Mouse (Mus musculus) E14TG2a.4 (cell line): ENCODE data around the gene Hmbs.

ENCODE experiments used
- CTCF ChIP-seq: conservative IDR thresholded peaks from 2 replicates; pipeline ENCODE4 v1.5.1; 2014; ENCODE audit warnings: low read length
- NANOG ChIP-seq: IDR thresholded peaks from 2 replicates; pipeline ENCODE4 v1.6.1; 2014; ENCODE audit warnings: borderline replicate concordance, low read length, mixed read lengths
- POU5F1 ChIP-seq: IDR thresholded peaks from 2 replicates; pipeline ENCODE4 v1.6.1; 2014; ENCODE audit warnings: low read length, borderline replicate concordance

DNA sequence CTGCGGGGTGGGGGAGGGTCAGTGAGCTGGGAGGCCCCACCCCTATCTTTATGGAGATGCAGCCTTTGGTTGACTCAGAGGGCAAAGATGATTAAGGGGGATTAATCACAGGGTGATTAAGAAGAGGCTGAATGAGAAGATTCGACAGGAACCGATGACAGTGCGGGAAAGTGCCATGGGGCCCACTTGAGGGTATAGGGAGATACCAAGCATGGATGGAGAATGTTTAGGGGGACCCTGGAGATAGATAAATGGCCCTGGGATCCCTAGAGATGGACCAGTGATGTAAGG lies 29.8 kb downstream of the Hmbs start:
- TF ChIP-seq CTCF (no peak), NANOG (no peak), POU5F1 (no peak)
